Mouse (Mus musculus) macrophage (primary cell): Measurements from ENCODE around the gene Tmem232. TPM values are rescaled to one million over a fixed set of nuclear protein-coding genes. Genes with fewer than 3 reads are reported as not detected.
"Not testable (repeated sequence)": the region's sequence is repeated elsewhere in the genome, so short reads cannot be mapped to it uniquely, and the experiment has no call there.

ENCODE experiments used
- H3K27ac ChIP-seq: fragments of 350-480 bp; formaldehyde crosslinking; 2 replicates; pipeline ENCODE4 v1.9.0; 2021
- H3K36me3 ChIP-seq: fragments of 350-480 bp; formaldehyde crosslinking; 2 replicates; pipeline ENCODE4 v1.9.0; 2021; ENCODE audit errors: inconsistent target
- H3K4me3 ChIP-seq: fragments of 350-480 bp; formaldehyde crosslinking; 2 replicates; pipeline ENCODE4 v1.9.0; 2021; ENCODE audit errors: inconsistent target
- H3K79me2 ChIP-seq: fragments of 350-480 bp; formaldehyde crosslinking; 2 replicates; pipeline ENCODE4 v1.9.0; 2021; ENCODE audit errors: inconsistent target
- WGBS: methylation state at CpG from one replicate; pipeline ENCODE4 v1.1.7; 2026; ENCODE audit warnings: inconsistent platforms; ENCODE audit not compliant: missing documents; 5-methylcytosine and 5-hydroxymethylcytosine counted together
- polyA plus RNA-seq: library from polyadenylated mRNA; stranded (reverse); fragments of 250-400 nt; gene quantifications from 3 replicates; pipeline ENCODE4 v1.2.4, GENCODE M21; 2018; ENCODE audit warnings: inconsistent platforms

Tmem232 gene
- polyA plus RNA-seq, 1 experiment from 2014 or later = not detected

DNA sequence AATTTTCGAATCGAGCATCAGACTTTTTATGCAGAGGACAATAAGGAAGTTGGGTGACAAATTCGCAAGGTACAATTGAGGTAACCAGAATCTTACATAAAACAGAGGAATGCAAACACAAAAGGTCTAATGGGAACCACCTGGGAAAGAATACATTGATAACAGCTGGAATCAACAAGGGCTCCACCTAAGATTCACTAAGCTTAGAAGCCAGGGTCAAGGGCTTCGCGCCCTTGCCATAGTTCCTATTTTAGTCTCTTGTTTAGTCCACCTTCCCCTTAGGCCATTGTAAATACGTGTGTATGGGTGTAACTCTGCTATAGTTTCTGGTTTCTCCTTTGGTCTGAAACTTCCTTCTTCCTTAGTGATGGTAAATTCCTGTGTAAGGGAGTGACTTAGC, 318.9 kb downstream of the Tmem232 start:
- not testable (repeated sequence) for H3K27ac ChIP-seq, H3K36me3 ChIP-seq, H3K4me3 ChIP-seq, H3K79me2 ChIP-seq
- WGBS = 92% methylated on average over 2 of the region's 6 CpGs

Other genes with a start within 250 kb of the Tmem232 start
- 55.9 to 98.6 TPM (median 79.0 TPM) in 3 replicates for gene Vapa, start 72.8 kb upstream of the Tmem232 start, polyA plus RNA-seq
- gene Txndc2, start 101.4 kb upstream of the Tmem232 start, polyA plus RNA-seq = 0.10 TPM in 1 of 3 replicates, not detected in the others
- 93.9 to 139 TPM (median 136 TPM) in 3 replicates for gene Rab31, start 232.0 kb upstream of the Tmem232 start, polyA plus RNA-seq
- gene Ppp4r1, start 241.8 kb upstream of the Tmem232 start, polyA plus RNA-seq = 33.7 to 41.6 TPM (median 40.4 TPM) in 3 replicates